Mouse (Mus musculus) mesoderm, embryonic 11.5 days (tissue): ENCODE measurements around the gene Arhgdib.
"Not testable (repeated sequence)": the region's sequence is repeated elsewhere in the genome, so short reads cannot be mapped to it uniquely, and the experiment has no call there.

ENCODE experiments used
- DNase-seq: peaks from one replicate; pipeline ENCODE4 v3.0.0-alpha.2; 2012; ENCODE audit warnings: low read depth, low spot score

Gene Arhgdib

DNA sequence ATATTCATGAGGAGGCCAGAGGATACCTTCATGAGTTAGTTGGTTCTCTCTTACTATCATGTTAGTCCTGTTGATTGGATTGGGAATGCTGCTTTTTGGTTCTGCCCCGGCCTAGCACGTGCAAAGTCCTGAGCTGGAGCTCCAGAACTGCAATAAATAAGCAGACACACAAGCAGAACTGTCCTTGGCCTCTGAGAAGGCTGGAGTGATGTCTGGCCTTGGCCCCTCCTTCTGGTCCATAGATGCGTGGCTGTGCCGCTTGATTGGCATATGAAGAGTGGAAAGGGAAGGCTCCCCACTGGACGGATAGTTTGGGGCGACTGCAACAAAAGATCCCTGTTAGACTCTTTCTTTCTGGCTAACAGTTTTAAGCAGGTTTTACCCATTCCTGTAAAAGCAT is 52.6 kb downstream of the Arhgdib start:
- no peak for DNase-seq

DNA sequence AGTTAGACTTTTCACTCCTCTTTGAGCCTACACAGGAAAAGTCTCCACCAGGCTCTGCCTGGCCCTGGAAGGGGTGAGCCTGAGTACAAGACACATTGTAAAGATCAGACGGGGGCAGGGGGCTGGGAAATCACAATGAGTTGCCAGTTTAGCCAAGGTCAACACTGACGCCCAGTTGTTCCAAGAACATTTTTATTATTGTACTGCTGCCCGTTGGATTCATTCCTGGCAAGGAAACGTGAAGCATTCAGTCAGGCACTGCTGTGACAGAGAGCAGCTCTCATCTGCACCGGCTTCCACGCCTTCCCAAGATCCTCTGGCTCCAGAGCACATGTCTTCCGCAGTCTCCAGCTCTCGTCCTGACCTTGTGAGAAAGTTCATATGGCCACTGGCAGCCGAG is 53.8 kb downstream of the Arhgdib start:
- DNase-seq = no peak

GRCm38 (mm10) chr6:136884766-136885165 is 56.9 kb downstream of the Arhgdib start:
- DNase-seq = not testable (repeated sequence)

DNA sequence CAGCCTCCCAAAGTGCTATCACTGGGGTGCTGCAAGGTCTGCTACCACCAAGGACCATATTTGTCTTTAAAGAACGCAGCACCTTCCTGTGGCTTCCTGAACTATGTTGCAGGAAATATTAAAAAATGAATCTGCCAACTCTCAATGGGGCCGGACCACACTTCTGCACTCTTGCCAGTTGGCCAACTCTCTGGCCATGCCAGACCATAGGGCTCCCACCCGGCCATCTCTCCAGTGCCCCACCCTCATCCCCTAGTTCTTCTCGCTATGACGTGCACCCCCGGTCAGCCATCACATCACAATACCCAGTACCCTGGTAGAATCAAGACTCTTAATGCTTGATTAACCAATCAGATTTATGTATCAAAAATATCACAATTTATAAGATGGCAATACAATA is 57.7 kb downstream of the Arhgdib start:
- DNase-seq = no peak

GRCm38 (mm10) chr6:136883431-136883915 is 58.2 kb downstream of the Arhgdib start:
- DNase-seq = no peak

GRCm38 (mm10) chr6:136881678-136882077 is 60.0 kb downstream of the Arhgdib start:
- DNase-seq = no peak

DNA sequence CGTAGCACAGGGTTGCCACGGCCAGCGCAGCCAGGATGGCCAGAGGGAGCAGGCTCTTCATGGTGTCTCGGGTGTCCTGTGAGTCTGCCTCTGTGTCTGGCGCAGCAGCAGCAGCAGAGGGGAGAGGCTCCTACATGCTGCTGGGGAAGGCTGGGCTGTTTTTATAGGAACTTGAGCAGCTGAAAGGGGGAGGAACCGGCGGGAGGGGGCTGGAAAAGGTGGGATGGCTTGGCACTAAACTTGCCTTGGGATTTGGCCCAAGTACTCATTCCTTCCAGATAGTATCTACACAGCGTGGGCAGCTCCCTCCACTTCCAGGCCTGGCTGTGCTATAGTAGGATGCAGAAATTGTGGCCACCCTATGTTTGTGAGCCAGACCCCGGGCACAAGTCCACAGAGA is 66.0 kb downstream of the Arhgdib start, which contains the start of gene Mgp:
TSS of gene Mgp (minus strand) at position 154 of the 400 bp plus-strand sequence.
- DNase-seq = no peak

DNA sequence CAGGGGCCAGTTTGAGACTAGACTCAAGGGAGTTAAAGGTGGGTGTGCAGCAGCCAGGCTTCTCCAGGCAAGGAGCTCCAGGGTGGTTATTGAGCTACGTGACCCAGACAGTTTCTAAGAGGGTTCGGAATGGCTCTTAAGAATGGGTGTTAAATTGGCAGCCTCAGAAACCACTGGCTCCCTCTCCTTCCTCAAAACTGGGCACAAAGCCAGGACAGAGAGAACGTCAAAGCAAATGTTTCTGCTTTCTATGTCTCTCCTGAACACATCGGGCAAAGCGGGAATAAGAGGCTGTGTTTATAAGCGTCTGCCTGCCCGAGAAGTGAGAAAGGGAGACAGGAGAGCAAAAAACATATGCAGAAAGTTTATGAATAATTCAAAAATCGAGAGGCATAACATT is 67.1 kb downstream of the Arhgdib start:
- no peak for DNase-seq
